16 mouse cellular contexts compared by ENCODE assay signal in genomic region chr16:49923720-49924119, GRCm38 (mm10).
DNase-seq lines count a peak whose midpoint lies in the region; ATAC-seq and TF ChIP-seq lines count a peak whose summit lies in the region.
"Had no signal": no experiment of that assay in that cellular context is flagged by ENCODE, and none has a peak within 500 bp of the region (broad histone marks: within the 10 kb centered on the region; RNA-seq: fewer than 3 reads in every experiment).

No protein-coding gene starts in this region.

- no peaks in the 10 kb centered on the region for H3K36me3 ChIP-seq in limb, embryonic 11.5 days (ENCODE audit: control insufficient read depth, insufficient read depth, low read length)
- H3K36me3 ChIP-seq in stomach, postnatal 0 days (ENCODE audit: control insufficient read depth, insufficient read depth, low read length), result no peaks in the 10 kb centered on the region
- no peaks in the 10 kb centered on the region for H3K36me3 ChIP-seq in hindbrain, embryonic 11.5 days (ENCODE audit: control insufficient read depth, insufficient read depth, low read length)
- H3K36me3 ChIP-seq: kidney, embryonic 15.5 days; midbrain, embryonic 10.5 days had no signal

- no peak overlapping the region for H3K4me2 ChIP-seq in limb, embryonic 11.5 days (ENCODE audit: low read depth, severe bottlenecking)
- H3K4me2 ChIP-seq in stomach, postnatal 0 days (replicated peaks; ENCODE audit: low read depth), result no peak overlapping the region
- H3K4me2 ChIP-seq in hindbrain, embryonic 11.5 days (replicated peaks; ENCODE audit: low read depth, low read length), result no peak overlapping the region
- H3K4me2 ChIP-seq: kidney, embryonic 15.5 days; liver, embryonic 15.5 days had no signal

- H3K27ac ChIP-seq in gastrocnemius, adult 2 months, result peak overlapping the region; percentile 56; the same call in 1 of the 2 replicates
- no peak overlapping the region for H3K27ac ChIP-seq in limb, embryonic 11.5 days (replicated peaks; ENCODE audit: low read depth, low read length)
- no peak overlapping the region for H3K27ac ChIP-seq in stomach, postnatal 0 days (replicated peaks)
- H3K27ac ChIP-seq in hindbrain, embryonic 11.5 days (ENCODE audit: low read depth, low read length), result no peak overlapping the region
- H3K27ac ChIP-seq: heart, adult 2 months; kidney, embryonic 15.5 days; liver, embryonic 15.5 days; midbrain, embryonic 10.5 days had no signal

- TF ChIP-seq EP300 in stomach, postnatal 0 days (optimal IDR thresholded peaks at IDR 0.05), result no peak

- 0 out of 2 replicates have a peak, but pooled peaks have one; percentile 61 for ATAC-seq in limb, embryonic 11.5 days (ENCODE audit: insufficient number of reproducible peaks, low FRiP score, low TSS enrichment, low read depth)
- ATAC-seq in stomach, postnatal 0 days (ENCODE audit: low FRiP score, low TSS enrichment), result peak; percentile 57; the same call in 1 of the 2 replicates
- no peak for ATAC-seq in hindbrain, embryonic 11.5 days (ENCODE audit: low FRiP score)

- DNase-seq in gastrocnemius, adult 2 months, result peak; percentile 31
- DNase-seq in gastrocnemius, postnatal 10 days, result no peak
- peak; percentile 27 for DNase-seq in urinary bladder, postnatal 14 days (ENCODE audit: low spot score)
- no peak for DNase-seq in urinary bladder, postnatal 10 days (ENCODE audit: low spot score)
- DNase-seq in limb, embryonic 11.5 days (ENCODE audit: low spot score), result no peak
- DNase-seq in stomach, postnatal 0 days (ENCODE audit: low spot score), result no peak
- no peak for DNase-seq in hindbrain, embryonic 11.5 days (ENCODE audit: low spot score)
- no peak for DNase-seq in kidney, postnatal 14 days
- DNase-seq: adrenal gland, postnatal 10 days; cerebellum, adult 11 months; heart, postnatal 4 days; thymus, postnatal 36 days had no signal

- TF ChIP-seq CTCF in gastrocnemius, adult 2 months (IDR thresholded peaks at IDR 0.05), result no peak
- TF ChIP-seq CTCF in stomach, postnatal 0 days (IDR thresholded peaks at IDR 0.05; ENCODE audit: low read depth), result no peak

- no peak overlapping the region for H3K4me3 ChIP-seq in gastrocnemius, adult 2 months
- H3K4me3 ChIP-seq in limb, embryonic 11.5 days (ENCODE audit: low read depth, low read length), result no peak overlapping the region
- no peak overlapping the region for H3K4me3 ChIP-seq in stomach, postnatal 0 days (ENCODE audit: low read depth, low read length)
- H3K4me3 ChIP-seq in hindbrain, embryonic 11.5 days (ENCODE audit: low read depth, low read length), result no peak overlapping the region
- H3K4me3 ChIP-seq: heart, adult 2 months; kidney, embryonic 15.5 days; liver, embryonic 15.5 days; midbrain, embryonic 10.5 days had no signal

- no peaks in the 10 kb centered on the region for H3K9me3 ChIP-seq in limb, embryonic 11.5 days (ENCODE audit: control insufficient read depth, low read length)
- no peaks in the 10 kb centered on the region for H3K9me3 ChIP-seq in stomach, postnatal 0 days (ENCODE audit: control insufficient read depth, low read length)
- H3K9me3 ChIP-seq in hindbrain, embryonic 11.5 days (ENCODE audit: control insufficient read depth, low read length), result no peaks in the 10 kb centered on the region
- H3K9me3 ChIP-seq: kidney, embryonic 15.5 days; liver, embryonic 15.5 days; midbrain, embryonic 10.5 days had no signal

- intact Hi-C loops in gastrocnemius, adult 2 months (cut with DNase I), result no loop called here

- 28% methylated on average over 9 of the region's 9 CpGs for WGBS in limb, embryonic 11.5 days
- 45% methylated on average over 9 of the region's 9 CpGs for WGBS in stomach, postnatal 0 days
- 84% methylated on average over 9 of the region's 9 CpGs for WGBS in hindbrain, embryonic 11.5 days

- H3K9ac ChIP-seq in limb, embryonic 11.5 days (ENCODE audit: low read length), result no peak overlapping the region; the same call in 1 of the 2 replicates
- no peak overlapping the region for H3K9ac ChIP-seq in stomach, postnatal 0 days (ENCODE audit: low read length)
- H3K9ac ChIP-seq in hindbrain, embryonic 11.5 days (ENCODE audit: low read depth, low read length), result no peak overlapping the region
- H3K9ac ChIP-seq: kidney, embryonic 15.5 days; liver, embryonic 15.5 days had no signal

- no peaks in the 10 kb centered on the region for H3K27me3 ChIP-seq in limb, embryonic 11.5 days (ENCODE audit: control insufficient read depth, insufficient read depth, low read length)
- H3K27me3 ChIP-seq in stomach, postnatal 0 days (ENCODE audit: control insufficient read depth, insufficient read depth, low read length), result no peaks in the 10 kb centered on the region
- H3K27me3 ChIP-seq in hindbrain, embryonic 11.5 days (ENCODE audit: control insufficient read depth, insufficient read depth, low read length), result no peaks in the 10 kb centered on the region
- H3K27me3 ChIP-seq: kidney, embryonic 15.5 days; liver, embryonic 15.5 days had no signal

- H3K4me1 ChIP-seq in limb, embryonic 11.5 days (ENCODE audit: control insufficient read depth, insufficient read depth, low read length), result 0 out of 2 replicates have a peak, but pooled peaks cover 11% of the 10 kb centered on the region
- no peaks in the 10 kb centered on the region; the same call in 1 of the 2 replicates for H3K4me1 ChIP-seq in stomach, postnatal 0 days (replicated peaks; ENCODE audit: control insufficient read depth, insufficient read depth)
- H3K4me1 ChIP-seq in hindbrain, embryonic 11.5 days (replicated peaks; ENCODE audit: control insufficient read depth, insufficient read depth, low read length), result no peaks in the 10 kb centered on the region
- H3K4me1 ChIP-seq: liver, embryonic 15.5 days; midbrain, embryonic 10.5 days had no signal

Comparison
In these comparisons a context has a peak if more than half of its experiments do, and no peak if none do; other contexts are left out.
1. DNase-seq: peak in gastrocnemius, adult 2 months (single experiment) and urinary bladder, postnatal 14 days (single experiment); none in gastrocnemius, postnatal 10 days (single experiment), urinary bladder, postnatal 10 days (single experiment), limb, embryonic 11.5 days (single experiment), stomach, postnatal 0 days (single experiment), hindbrain, embryonic 11.5 days (single experiment) and kidney, postnatal 14 days (single experiment).